Mouse (Mus musculus) C2C12 (cell line): ENCODE results near the gene Map4k3. TPM values are rescaled to one million over a fixed set of nuclear protein-coding genes. Genes with fewer than 3 reads are reported as not detected.

Experiments used
- H3K27me3 ChIP-seq: one replicate; pipeline ENCODE4 v1.6.1; 2011; ENCODE audit not compliant: control insufficient read depth, insufficient read depth, insufficient read length
- H3K36me3 ChIP-seq: one replicate; pipeline ENCODE4 v1.6.1; 2011; ENCODE audit not compliant: control insufficient read depth, insufficient read depth
- H3K4me3 ChIP-seq: one replicate; pipeline ENCODE4 v1.5.1; 2011; ENCODE audit warnings: mild to moderate bottlenecking, control low read depth; ENCODE audit not compliant: poor library complexity, insufficient read depth, severe bottlenecking
- H3K79me2 ChIP-seq: one replicate; pipeline ENCODE4 v1.6.1; 2011; ENCODE audit not compliant: control insufficient read depth, insufficient read depth
- H3K79me3 ChIP-seq: one replicate; pipeline ENCODE4 v1.6.1; 2011; ENCODE audit warnings: low read depth, control low read depth
- H3ac ChIP-seq: one replicate; pipeline ENCODE3; 2011; ENCODE audit warnings: low read depth; ENCODE audit not compliant: control insufficient read depth, insufficient read length
- CEBPB ChIP-seq: IDR thresholded peaks from one replicate; pipeline ENCODE4 v1.6.1; 2011; ENCODE audit warnings: low read depth, mild to moderate bottlenecking, control low read depth, moderate library complexity
- CTCF ChIP-seq: IDR thresholded peaks from one replicate; pipeline ENCODE4 v1.5.1; 2011; ENCODE audit not compliant: control insufficient read depth, insufficient read depth, insufficient read length
- FOSL1 ChIP-seq: IDR thresholded peaks from one replicate; pipeline ENCODE4 v1.8.0; 2011; ENCODE audit warnings: mild to moderate bottlenecking, low read length; ENCODE audit not compliant: poor library complexity, insufficient read depth, severe bottlenecking
- MAX ChIP-seq: IDR thresholded peaks from one replicate; pipeline ENCODE4 v1.6.1; 2011; ENCODE audit warnings: mild to moderate bottlenecking, control low read depth
- MYOD1 ChIP-seq: IDR thresholded peaks from one replicate; pipeline ENCODE4 v1.6.1; 2011; ENCODE audit warnings: low read depth; ENCODE audit not compliant: control insufficient read depth, insufficient read length
- MYOG ChIP-seq: IDR thresholded peaks from one replicate; pipeline ENCODE4 v1.6.1; 2011; ENCODE audit not compliant: control insufficient read depth, insufficient read length; ENCODE audit errors: extremely low read depth
- USF1 ChIP-seq: IDR thresholded peaks from one replicate; pipeline ENCODE4 v1.6.1; 2011; ENCODE audit warnings: low read depth, mild to moderate bottlenecking, control low read depth, moderate library complexity
- polyA plus RNA-seq: library from polyadenylated mRNA; unstranded; fragments of >200 nt; fragmentation: generic; extraction: Trizol; gene quantifications from one replicate; pipeline ENCODE4 v1.2.1, GENCODE M21; 2012; ENCODE audit warnings: missing spikeins

The Map4k3 gene
- polyA plus RNA-seq, 1 experiment = 3.0 TPM

DNA sequence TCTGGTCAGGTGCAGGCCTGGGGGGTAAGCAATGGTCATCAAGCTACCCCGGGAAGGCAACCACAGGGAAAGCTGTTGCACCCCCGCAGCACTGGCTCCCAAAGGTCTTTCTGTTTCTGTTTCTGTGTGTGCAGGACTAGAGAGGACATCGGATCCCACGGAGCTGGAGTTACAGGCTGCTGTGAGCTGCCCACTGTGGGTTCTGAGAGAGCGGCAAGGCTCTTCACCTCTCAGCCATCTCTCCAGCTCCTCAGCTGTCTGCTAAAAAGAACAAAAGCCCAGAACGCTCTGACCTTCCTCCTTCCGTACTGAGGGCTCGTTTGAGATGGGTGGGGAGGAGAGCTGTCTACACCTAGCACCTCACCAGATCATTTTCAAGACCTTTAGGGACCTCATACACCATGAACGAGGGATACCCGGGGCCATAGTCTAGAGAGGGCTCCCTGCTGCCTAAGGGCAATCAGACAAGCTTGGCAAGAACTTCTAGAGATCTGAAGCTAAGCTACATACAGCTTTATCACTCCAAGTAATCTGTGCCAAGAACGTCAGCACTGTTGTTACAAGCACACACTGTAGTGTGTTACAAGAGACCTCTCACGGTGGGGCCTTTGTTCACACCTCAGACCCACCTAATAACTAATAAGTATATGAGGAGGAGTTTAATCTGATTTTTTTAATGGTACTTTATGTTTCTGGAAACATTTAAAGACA lies 29.9 kb downstream of the Map4k3 start:
- TF ChIP-seq FOSL1 (no peak), MAX (no peak), MYOG (no peak), MYOD1 (no peak), CEBPB (no peak), CTCF (no peak), USF1 (no peak)
- Histone ChIP-seq H3K79me3 (peaks cover 13% of the 10 kb centered on the region), H3K79me2 (peaks cover 19% of the 10 kb centered on the region)

DNA sequence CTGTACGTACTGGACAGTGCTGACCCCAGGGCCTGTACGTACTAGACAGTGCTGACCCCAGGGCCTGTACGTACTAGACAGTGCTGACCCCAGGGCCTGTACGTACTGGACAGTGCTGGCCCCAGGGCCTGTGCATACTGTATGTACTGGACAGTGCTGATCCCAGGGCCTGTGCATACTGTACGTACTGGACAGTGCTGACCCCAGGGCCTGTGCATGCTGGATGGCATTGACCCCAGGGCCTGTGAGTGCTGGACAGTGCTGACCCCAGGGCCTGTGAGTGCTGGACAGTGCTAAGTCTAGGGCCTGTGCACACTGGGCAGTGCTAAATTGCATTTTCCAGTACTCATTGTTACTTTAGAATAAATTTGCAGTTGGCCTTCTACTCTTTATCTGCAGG lies 31.3 kb downstream of the Map4k3 start:
- peaks cover 11% of the 10 kb centered on the region for H3K79me3 ChIP-seq
- peaks cover 17% of the 10 kb centered on the region for H3K79me2 ChIP-seq
- no peak overlapping the region for H3ac ChIP-seq
- TF ChIP-seq CEBPB (no peak), MYOD1 (no peak), MYOG (no peak)
- H3K4me3 ChIP-seq = no peak overlapping the region
- no peaks in the 10 kb centered on the region for H3K36me3 ChIP-seq
- no peaks in the 10 kb centered on the region for H3K27me3 ChIP-seq

More for the DNA sequence above, 29.9 kb downstream of the Map4k3 start:
- Histone ChIP-seq H3K36me3 (no peaks in the 10 kb centered on the region), H3K27me3 (no peaks in the 10 kb centered on the region), H3K4me3 (no peak overlapping the region), H3ac (no peak overlapping the region)

DNA sequence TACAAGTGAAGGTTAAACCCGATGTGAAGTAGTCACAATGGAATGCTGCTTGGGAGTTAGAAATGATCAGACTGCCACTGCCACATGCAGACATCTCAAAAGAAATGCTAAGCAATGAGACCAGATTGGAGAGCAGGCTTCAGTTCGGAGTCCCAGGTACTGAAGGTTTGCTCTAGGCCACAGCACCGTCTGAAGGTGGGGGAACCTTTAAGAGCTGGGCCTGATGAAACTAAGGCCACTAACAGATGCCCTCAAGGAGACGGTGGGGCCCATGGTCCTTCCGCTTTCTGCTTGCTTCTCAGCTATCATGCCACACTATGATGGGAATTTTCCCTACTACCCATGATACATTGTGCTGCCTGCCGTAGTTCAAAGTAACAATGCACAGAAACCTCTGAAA lies 32.1 kb downstream of the Map4k3 start:
- Histone ChIP-seq H3K79me3 (peaks cover 8% of the 10 kb centered on the region), H3K36me3 (no peaks in the 10 kb centered on the region), H3K4me3 (no peak overlapping the region), H3ac (no peak overlapping the region), H3K27me3 (no peaks in the 10 kb centered on the region), H3K79me2 (peaks cover 17% of the 10 kb centered on the region)
- no peak for TF ChIP-seq CTCF
- no peak for TF ChIP-seq FOSL1
- TF ChIP-seq MAX = no peak
- TF ChIP-seq MYOG = no peak
- no peak for TF ChIP-seq MYOD1
- no peak for TF ChIP-seq USF1

DNA sequence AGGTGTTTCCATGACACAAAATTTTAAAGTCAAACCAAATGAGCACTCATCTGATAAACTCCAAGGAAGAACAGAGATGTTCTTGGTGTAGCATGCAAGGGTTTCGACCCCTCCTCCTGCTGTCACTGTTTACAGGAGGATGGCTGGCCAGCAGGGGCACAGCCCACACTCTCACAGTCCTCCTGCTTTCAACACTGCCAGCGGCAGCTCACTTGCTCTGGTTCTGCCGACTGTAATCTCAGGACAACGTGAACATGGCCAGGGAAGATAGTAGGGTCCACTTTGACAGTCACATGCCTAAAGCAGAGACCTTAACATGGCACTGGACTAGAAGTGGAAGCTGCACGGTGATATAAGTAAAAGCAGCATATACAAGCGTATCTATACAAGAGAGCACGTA lies 34.6 kb downstream of the Map4k3 start:
- Histone ChIP-seq H3ac (no peak overlapping the region), H3K4me3 (no peak overlapping the region), H3K36me3 (no peaks in the 10 kb centered on the region), H3K79me2 (peaks cover 16% of the 10 kb centered on the region), H3K27me3 (no peaks in the 10 kb centered on the region), H3K79me3 (peaks cover 8% of the 10 kb centered on the region)
- TF ChIP-seq MYOG (no peak), CTCF (no peak), MYOD1 (no peak), USF1 (no peak), FOSL1 (no peak), MAX (no peak), CEBPB (no peak)

DNA sequence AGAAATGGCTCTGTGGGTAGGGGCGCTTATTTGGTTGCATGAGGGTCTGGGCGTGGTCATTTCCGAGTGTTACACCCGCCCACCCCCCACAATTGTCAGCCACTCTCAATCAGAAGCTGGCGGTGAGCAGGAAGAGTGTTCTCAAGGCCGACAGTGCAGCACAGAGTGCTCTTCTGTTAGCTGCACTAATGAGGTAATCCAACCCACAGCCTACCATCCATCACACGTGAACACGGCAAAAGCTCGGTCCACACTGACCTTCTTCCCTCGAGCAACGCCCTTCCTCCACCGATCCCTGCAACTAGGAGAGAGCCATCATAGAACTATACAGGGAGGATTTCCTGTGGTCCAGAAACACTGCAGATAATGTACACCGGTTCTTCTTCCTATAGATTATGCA lies 36.1 kb downstream of the Map4k3 start:
- no peaks in the 10 kb centered on the region for H3K36me3 ChIP-seq
- H3K79me3 ChIP-seq = peaks cover 4% of the 10 kb centered on the region
- H3K27me3 ChIP-seq = no peaks in the 10 kb centered on the region
- H3ac ChIP-seq = no peak overlapping the region
- H3K79me2 ChIP-seq = peaks cover 9% of the 10 kb centered on the region
- no peak for TF ChIP-seq CEBPB
- no peak overlapping the region for H3K4me3 ChIP-seq

DNA sequence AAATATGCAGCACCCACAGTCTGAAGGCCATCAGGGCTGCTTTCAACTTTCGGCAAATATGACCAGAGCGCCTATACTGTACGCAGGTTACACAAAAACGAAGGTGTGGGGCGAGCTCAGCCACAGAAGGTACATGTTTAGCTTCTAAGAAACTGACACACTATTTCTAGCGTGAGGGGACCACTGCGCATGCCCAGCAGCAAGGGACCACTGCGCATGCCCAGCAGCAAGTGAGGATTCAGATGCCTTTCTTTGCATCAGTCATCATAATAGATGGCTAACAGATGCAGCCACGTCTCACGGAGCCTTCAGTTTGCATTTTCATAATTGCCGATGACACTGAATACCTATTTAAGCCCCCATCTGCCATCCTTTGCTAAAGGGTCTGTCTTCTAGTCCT lies 39.6 kb downstream of the Map4k3 start:
- Histone ChIP-seq H3K79me2 (peaks cover 9% of the 10 kb centered on the region), H3K4me3 (no peak overlapping the region), H3K79me3 (peaks cover 1% of the 10 kb centered on the region), H3K27me3 (no peaks in the 10 kb centered on the region), H3K36me3 (no peaks in the 10 kb centered on the region), H3ac (no peak overlapping the region)
- TF ChIP-seq MYOD1 (no peak), USF1 (no peak), FOSL1 (no peak), MYOG (no peak), MAX (no peak), CTCF (no peak), CEBPB (no peak)

DNA sequence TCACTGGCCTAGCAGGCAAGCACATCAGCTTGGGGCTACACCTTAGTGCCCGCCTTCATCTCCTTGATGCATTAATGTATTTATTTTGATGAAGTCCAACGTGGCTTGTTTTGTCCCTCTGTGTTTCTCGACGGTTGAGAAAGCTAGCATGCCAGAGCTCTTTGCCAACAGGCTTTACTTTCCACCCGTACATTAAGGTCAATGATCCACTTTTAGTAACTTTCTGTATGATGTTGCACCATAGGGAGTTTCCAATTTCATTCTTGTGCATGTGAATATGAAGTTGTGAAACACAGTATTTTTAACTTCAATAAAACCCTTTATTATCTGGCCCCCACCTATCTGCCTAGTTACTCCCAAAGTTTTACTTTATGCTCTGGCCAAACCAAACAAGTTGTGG lies 42.2 kb downstream of the Map4k3 start:
- no peaks in the 10 kb centered on the region for H3K79me3 ChIP-seq
- H3ac ChIP-seq = no peak overlapping the region
- no peak for TF ChIP-seq CTCF
- TF ChIP-seq MYOD1 = no peak
- TF ChIP-seq MYOG = no peak
- no peak for TF ChIP-seq USF1
- no peak for TF ChIP-seq CEBPB
- no peak for TF ChIP-seq FOSL1
- no peak for TF ChIP-seq MAX
- peaks cover 4% of the 10 kb centered on the region for H3K79me2 ChIP-seq
- no peaks in the 10 kb centered on the region for H3K27me3 ChIP-seq
- H3K4me3 ChIP-seq = no peak overlapping the region
- no peaks in the 10 kb centered on the region for H3K36me3 ChIP-seq
